Mouse (Mus musculus): Measurements from ENCODE around the gene Gm49354. TPM values are rescaled to one million over a fixed set of nuclear protein-coding genes. Genes with fewer than 3 reads are reported as not detected.
"Not testable (repeated sequence)": the region's sequence is repeated elsewhere in the genome, so short reads cannot be mapped to it uniquely, and the experiment has no call there.

The Gm49354 gene
- polyA plus RNA-seq, 1 experiment from 2014 or later, result not detected

DNA sequence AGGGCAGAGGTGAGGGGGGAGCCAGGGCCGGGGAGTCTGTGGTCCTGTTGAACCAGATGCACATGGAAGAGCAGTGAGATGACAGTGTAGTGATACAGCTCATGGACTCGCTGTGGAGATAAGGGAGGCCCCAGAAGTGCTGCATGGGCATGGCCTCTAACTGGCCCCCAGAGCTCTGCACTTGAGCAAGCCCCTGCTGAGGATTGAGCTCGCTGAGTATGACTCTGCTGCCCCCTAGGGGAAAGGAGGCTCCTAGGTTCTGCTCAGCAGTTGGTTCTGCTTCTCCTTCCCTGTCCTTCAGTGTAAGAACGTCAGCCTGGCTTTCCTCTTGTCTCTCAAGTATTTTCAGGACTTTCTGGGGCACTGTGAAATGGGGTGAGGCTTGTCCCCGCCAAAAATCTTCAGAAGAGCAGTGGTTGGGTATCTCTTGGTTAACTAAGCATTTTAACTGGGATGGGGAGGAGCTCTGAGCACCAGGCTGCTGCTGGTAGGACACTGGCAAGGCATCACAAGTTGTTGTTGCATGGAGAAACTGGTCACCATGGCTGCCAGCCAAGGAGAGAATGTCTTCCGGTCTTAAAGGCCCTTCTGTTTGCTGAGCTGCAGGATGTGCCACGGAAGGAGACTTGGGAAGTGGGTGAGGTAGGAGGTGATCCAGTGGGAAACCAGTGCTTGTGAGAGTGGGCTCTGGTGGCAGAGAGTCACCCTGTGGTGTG, 53.5 kb downstream of the Gm49354 start:
- WGBS, result 29% methylated on average over 7 of the region's 7 CpGs
- H3K9me3 ChIP-seq, result no peaks in the 10 kb centered on the region
- ATAC-seq (ENCODE audit: low FRiP score), result peak; percentile 90
- H3K4me3 ChIP-seq, result no peak overlapping the region
- no peak overlapping the region for H3K27ac ChIP-seq
- 0 out of 2 replicates have a peak, but pooled peaks cover 7% of the 10 kb centered on the region for H3K27me3 ChIP-seq
- no peak overlapping the region for H3K9ac ChIP-seq
- peaks cover 11% of the 10 kb centered on the region for H3K4me1 ChIP-seq (replicated peaks)
- H3K4me2 ChIP-seq, result no peak overlapping the region
- no peaks in the 10 kb centered on the region for H3K36me3 ChIP-seq

DNA sequence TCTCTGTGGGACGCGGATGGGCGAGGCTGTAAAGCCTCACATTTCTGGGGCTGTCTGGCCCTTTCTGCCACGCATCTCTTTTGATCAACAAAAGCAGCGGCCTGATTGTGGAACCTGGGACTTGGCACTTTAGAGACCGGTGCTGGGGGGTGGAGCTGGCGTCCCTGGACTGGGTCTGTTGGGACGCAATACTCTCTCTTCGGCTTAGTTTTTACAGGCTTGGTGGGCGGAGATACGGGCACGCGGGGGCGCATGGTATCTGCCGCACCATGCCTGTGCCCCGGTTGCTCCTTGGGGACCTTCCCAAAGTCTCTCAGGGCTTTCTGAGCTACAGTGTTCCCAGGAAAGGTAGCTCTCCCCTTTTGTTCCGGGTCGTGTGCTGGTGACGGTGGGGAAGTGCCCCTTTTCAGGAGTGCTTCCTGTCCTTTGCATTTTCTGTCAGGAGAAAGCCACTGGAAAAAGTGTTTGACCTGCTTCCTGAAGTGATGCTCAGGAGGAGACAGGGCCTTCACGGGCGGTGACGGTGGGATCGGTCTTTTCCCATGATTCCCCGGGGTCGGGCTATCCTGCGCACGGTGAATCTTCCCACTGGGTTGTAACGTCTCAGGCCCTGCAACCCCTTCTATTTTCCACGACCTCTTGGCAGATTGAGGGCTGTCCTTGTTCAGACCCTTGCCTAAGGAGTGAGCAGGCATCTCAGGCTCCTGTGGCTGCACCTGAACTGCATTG, 55.7 kb downstream of the Gm49354 start:
- H3K4me2 ChIP-seq, result peak overlapping the region; percentile 45
- WGBS, result 32% methylated on average over 29 of the region's 29 CpGs
- H3K27me3 ChIP-seq, result 0 out of 2 replicates have a peak, but pooled peaks cover 7% of the 10 kb centered on the region
- no peaks in the 10 kb centered on the region for H3K36me3 ChIP-seq
- H3K4me3 ChIP-seq, result no peak overlapping the region
- H3K4me1 ChIP-seq (replicated peaks), result peaks cover 11% of the 10 kb centered on the region
- no peaks in the 10 kb centered on the region for H3K9me3 ChIP-seq
- ATAC-seq (ENCODE audit: low FRiP score), result no peak
- H3K9ac ChIP-seq, result peak overlapping the region; percentile 6; the same call in 1 of the 2 replicates
- H3K27ac ChIP-seq, result no peak overlapping the region

DNA sequence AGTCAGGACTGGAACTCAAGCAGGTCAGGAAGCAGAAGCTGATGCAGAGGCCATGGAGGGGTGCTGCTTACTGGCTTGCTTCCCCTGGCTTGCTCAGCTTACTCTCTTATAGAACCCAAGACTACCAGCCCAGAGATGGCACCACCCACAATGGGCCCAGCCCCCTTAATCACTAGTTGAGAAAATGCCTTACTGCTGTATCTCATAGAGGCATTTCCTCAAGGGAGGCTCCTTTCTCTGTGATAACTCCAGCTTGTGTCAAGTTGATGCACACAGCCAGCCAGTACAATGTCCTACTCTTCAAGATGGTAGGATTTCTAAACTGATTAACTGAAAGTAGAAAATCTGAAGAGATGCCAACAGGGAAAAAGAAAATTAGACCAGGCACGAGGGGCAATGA, 60.0 kb downstream of the Gm49354 start:
- WGBS, result 81% methylated on average over 1 of the region's 1 CpGs
- H3K9ac ChIP-seq; ATAC-seq (ENCODE audit: low FRiP score); H3K4me3 ChIP-seq; H3K36me3 ChIP-seq; H3K27me3 ChIP-seq; H3K4me2 ChIP-seq; H3K27ac ChIP-seq; H3K9me3 ChIP-seq: not testable (repeated sequence)
- H3K4me1 ChIP-seq (replicated peaks), result peaks cover 15% of the 10 kb centered on the region

GRCm38 (mm10) chr13:59719475-59719874, 62.6 kb downstream of the Gm49354 start:
- ATAC-seq (ENCODE audit: low FRiP score), result no peak
- Histone ChIP-seq H3K9ac (no peak overlapping the region), H3K4me3 (no peak overlapping the region), H3K9me3 (no peaks in the 10 kb centered on the region), H3K36me3 (no peaks in the 10 kb centered on the region), H3K4me1 (replicated peaks) (peaks cover 7% of the 10 kb centered on the region; the same call in 1 of the 2 replicates), H3K4me2 (no peak overlapping the region), H3K27ac (no peak overlapping the region), H3K27me3 (no peaks in the 10 kb centered on the region)
- WGBS, result 100% methylated on average over 1 of the region's 1 CpGs

- WGBS, result 41% methylated on average over 6 of the region's 6 CpGs
These were observed 63.1 kb downstream of the Gm49354 start for GRCm38 (mm10) chr13:59718857-59719440.

GRCm38 (mm10) chr13:59713710-59714109, 68.3 kb downstream of the Gm49354 start:
- Histone ChIP-seq H3K9me3 (no peaks in the 10 kb centered on the region), H3K36me3 (no peaks in the 10 kb centered on the region), H3K27me3 (no peaks in the 10 kb centered on the region), H3K4me3 (no peak overlapping the region), H3K27ac (no peak overlapping the region), H3K4me1 (replicated peaks) (no peaks in the 10 kb centered on the region), H3K9ac (no peak overlapping the region), H3K4me2 (no peak overlapping the region)
- no peak for ATAC-seq (ENCODE audit: low FRiP score)
- WGBS, result 40% methylated on average over 3 of the region's 3 CpGs

More at GRCm38 (mm10) chr13:59718857-59719440, 63.1 kb downstream of the Gm49354 start:
- ATAC-seq (ENCODE audit: low FRiP score); H3K4me2 ChIP-seq; H3K4me1 ChIP-seq (replicated peaks); H3K27me3 ChIP-seq; H3K27ac ChIP-seq; H3K36me3 ChIP-seq; H3K9ac ChIP-seq; H3K9me3 ChIP-seq; H3K4me3 ChIP-seq: not testable (repeated sequence)

GRCm38 (mm10) chr13:59711984-59712383, 70.1 kb downstream of the Gm49354 start, which contains the start of gene Spata31d1b:
TSS of gene Spata31d1b (plus strand) at chr13:59712284.
- not testable (repeated sequence) for H3K27me3 ChIP-seq; H3K4me2 ChIP-seq; H3K4me3 ChIP-seq; ATAC-seq (ENCODE audit: low FRiP score); H3K9me3 ChIP-seq; H3K27ac ChIP-seq; H3K36me3 ChIP-seq; H3K4me1 ChIP-seq (replicated peaks); H3K9ac ChIP-seq
- 66% methylated on average over 3 of the region's 3 CpGs for WGBS

DNA sequence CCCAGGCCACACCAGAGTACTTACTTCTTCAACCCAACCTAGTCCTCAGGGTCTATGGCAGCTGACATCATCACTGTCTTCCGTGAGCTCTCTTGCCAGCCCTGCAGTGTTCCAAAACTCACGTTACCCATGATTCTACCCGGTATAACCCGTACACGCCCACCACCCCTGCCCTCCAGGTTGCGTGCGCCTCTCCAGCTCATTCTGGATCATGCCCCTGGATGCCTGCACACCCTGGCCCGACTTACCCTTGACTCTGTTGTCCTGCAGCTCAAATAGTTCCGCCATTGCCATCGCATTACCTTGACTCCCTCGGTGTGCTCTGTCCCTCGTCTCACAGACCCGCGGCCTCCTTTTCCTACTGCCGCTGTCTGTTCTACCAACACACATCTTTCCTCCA, 71.8 kb downstream of the Gm49354 start, which contains the start of gene Spata31d1a:
Gene Spata31d1a, minus strand, starts transcription at position 101 of the 400 bp plus-strand sequence.
- Histone ChIP-seq H3K4me2 (no peak within 1 kb of the TSS), H3K36me3 (no peaks in the 10 kb centered on the region), H3K9me3 (no peaks in the 10 kb centered on the region), H3K4me3 (no peak within 1 kb of the TSS), H3K4me1 (replicated peaks) (no peaks in the 10 kb centered on the region), H3K9ac (no peak within 1 kb of the TSS), H3K27ac (no peak within 1 kb of the TSS), H3K27me3 (no peaks in the 10 kb centered on the region)
- ATAC-seq (ENCODE audit: low FRiP score), result no peak
- WGBS, result 92% methylated on average over 15 of the region's 15 CpGs

Other genes with a start within 250 kb of the Gm49354 start
- 55.6 and 57.6 TPM in 2 replicates for gene Agtpbp1, start 197.0 kb downstream of the Gm49354 start, polyA plus RNA-seq (2015; fragmentation: Nextera tagmentation; extraction: Ambion mirVana)
- 156 and 159 TPM in 2 replicates for gene Naa35, start 197.0 kb downstream of the Gm49354 start, polyA plus RNA-seq (2015; fragmentation: Nextera tagmentation; extraction: Ambion mirVana)
- gene Golm1, start 106.4 kb downstream of the Gm49354 start, polyA plus RNA-seq (2015; fragmentation: Nextera tagmentation; extraction: Ambion mirVana), result 49.3 and 50.6 TPM in 2 replicates
- not detected in 2 replicates for gene 4921517D22Rik, start 88.1 kb downstream of the Gm49354 start, polyA plus RNA-seq (2015; fragmentation: Nextera tagmentation; extraction: Ambion mirVana)
- gene Spata31d1a, start 71.9 kb downstream of the Gm49354 start, polyA plus RNA-seq (2015; fragmentation: Nextera tagmentation; extraction: Ambion mirVana), result 0.04 TPM in 1 of 2 replicates, not detected in the other
- gene Spata31d1b, start 70.0 kb downstream of the Gm49354 start, polyA plus RNA-seq (2015; fragmentation: Nextera tagmentation; extraction: Ambion mirVana), result not detected in 2 replicates
- not detected in 2 replicates for gene Spata31d1d, start 50.5 kb downstream of the Gm49354 start, polyA plus RNA-seq (2015; fragmentation: Nextera tagmentation; extraction: Ambion mirVana)
- 0.22 TPM in 1 of 2 replicates, not detected in the other for gene 1700014D04Rik, start 35.5 kb downstream of the Gm49354 start, polyA plus RNA-seq (2015; fragmentation: Nextera tagmentation; extraction: Ambion mirVana)
- gene Isca1, start 12.4 kb downstream of the Gm49354 start, polyA plus RNA-seq (2015; fragmentation: Nextera tagmentation; extraction: Ambion mirVana), result 159 and 160 TPM in 2 replicates
- gene Tut7, start 40.9 kb upstream of the Gm49354 start, polyA plus RNA-seq (2015; fragmentation: Nextera tagmentation; extraction: Ambion mirVana), result 51.5 and 53.1 TPM in 2 replicates

Measured in hindbrain, embryonic 13.5 days (tissue).